Mouse (Mus musculus): ENCODE data around the gene Agtr2.
"Not testable (repeated sequence)": the region's sequence is repeated elsewhere in the genome, so short reads cannot be mapped to it uniquely, and the experiment has no call there.

Agtr2 gene

DNA sequence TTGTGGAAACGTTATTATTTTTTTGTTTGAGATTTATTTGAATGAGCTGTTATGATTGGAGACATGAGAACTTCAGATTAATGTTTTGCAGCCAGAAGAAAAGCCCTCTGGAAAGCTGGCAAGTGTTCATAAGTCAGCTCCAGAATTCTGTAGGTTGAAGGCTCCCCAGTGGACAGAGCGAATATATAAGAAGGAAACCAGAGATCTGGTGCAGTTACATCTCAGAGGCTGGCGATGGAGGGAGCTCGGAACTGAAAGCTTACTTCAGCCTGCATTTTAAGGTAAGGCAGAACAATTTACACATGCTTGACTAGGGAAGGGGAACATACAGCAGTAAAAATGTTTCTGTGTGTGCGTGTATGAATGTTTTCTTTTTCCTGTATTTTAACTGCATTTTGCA lies at the start of gene Agtr2:
Gene Agtr2 (plus strand): TSS at position 131 of the 400 bp plus-strand sequence.
- no peak for DNase-seq

DNA sequence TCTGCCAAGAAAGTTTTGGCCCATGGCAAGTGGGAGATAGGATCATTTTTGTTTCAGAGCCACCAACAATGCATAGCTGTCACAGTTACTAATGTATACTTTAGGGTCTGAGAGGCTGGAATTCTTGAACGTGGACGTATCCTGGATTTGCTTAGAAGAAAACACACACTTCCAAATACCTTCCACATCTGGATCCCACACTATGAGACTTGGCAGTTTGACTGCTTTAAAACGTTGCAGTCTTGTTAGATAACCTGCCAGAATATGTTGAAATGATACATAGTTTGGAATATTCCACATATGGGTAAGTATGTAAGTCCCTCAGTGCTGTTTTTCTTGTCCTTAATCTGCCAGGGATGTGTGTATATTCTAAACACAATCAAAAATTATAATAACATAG lies 31.8 kb upstream of the Agtr2 start:
- no peak for DNase-seq

DNA sequence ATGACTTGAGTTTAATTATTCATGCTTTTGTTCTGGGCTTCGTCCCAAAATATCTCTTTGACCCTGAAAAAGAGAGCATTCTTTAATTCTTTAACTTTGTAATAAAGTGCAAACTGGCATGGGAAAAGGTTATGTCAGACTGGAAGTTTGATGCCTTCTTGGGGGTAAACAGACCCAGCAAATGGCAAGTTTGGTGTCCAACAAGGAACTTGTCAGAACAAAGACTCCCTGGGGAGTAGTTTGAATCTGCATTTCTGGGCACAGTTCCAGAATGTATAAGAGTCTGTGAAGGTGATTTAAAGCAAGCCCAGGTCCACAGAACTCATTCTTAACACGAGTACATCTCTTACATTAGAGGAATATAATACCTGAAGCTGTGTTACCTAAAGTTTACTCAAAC lies 3.8 kb downstream of the Agtr2 start:
- no peak for DNase-seq

DNA sequence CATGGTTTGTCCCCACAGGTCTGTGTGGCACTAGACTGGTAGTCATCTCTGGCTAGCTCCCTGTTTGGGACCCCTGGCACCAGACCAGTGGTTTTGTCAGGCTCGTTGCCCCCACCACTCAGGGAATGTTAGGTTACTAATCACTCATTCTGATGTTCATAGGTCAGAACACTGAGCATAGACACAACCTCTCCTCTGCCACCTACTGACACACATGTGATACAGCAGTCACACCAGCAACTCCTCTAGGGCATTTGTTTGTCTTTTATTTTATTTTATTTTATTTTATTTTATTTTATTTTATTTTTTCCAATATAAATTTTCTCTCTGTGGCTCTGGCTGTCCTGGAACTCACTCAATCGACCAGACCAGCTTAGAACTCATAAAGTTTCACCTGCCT lies 15.9 kb downstream of the Agtr2 start:
- no peak for DNase-seq

GRCm38 (mm10) chrX:21507333-21507732 lies 23.0 kb downstream of the Agtr2 start:
- not testable (repeated sequence) for DNase-seq

DNA sequence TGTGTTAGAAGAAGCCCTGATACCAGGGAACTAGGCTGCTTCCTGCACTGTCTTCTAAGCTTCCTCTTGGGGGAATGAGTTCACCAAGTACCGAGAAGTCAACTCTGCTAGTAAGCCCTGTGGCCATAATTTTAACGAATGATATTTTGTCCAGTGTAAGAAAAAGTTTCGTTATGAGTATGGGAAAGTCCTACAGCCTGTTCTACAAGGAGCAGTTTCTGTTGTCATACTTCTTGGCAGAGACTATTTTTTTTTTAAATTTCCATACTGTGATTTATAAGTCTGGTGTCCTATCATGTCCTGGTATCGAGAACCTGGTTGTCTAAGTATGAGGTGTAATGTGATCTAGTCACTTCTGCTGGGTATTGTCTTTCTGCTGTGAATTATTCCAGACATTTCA lies 38.2 kb downstream of the Agtr2 start:
- no peak for DNase-seq

All from cerebellum, postnatal 14 days (tissue).